Mouse (Mus musculus) E14TG2a.4 (cell line): ENCODE results near the gene Ap1m1.

Experiments
- CTCF ChIP-seq: conservative IDR thresholded peaks from 2 replicates; pipeline ENCODE4 v1.5.1; 2014; ENCODE audit warnings: low read length
- NANOG ChIP-seq: IDR thresholded peaks from 2 replicates; pipeline ENCODE4 v1.6.1; 2014; ENCODE audit warnings: borderline replicate concordance, low read length, mixed read lengths

GRCm38 (mm10) chr8:72262756-72263155 lies 22.9 kb downstream of the Ap1m1 start:
- TF ChIP-seq CTCF: no peak
- TF ChIP-seq NANOG: no peak
